Mouse (Mus musculus) kidney, adult 2 months (tissue): ENCODE data around the gene Ubtf.

Source experiments
- CTCF ChIP-seq: fragments of 200-500 bp; conservative IDR thresholded peaks from 2 replicates; pipeline ENCODE4 v1.5.1; 2011; ENCODE audit warnings: low read depth, mild to moderate bottlenecking, control low read depth, low read length, moderate library complexity, mixed read lengths; ENCODE audit not compliant: insufficient read depth, insufficient read length
- POLR2A ChIP-seq: fragments of 200-500 bp; IDR thresholded peaks from one replicate; pipeline ENCODE4 v1.6.1; 2011; ENCODE audit warnings: low read depth, low read length, control low read depth

DNA sequence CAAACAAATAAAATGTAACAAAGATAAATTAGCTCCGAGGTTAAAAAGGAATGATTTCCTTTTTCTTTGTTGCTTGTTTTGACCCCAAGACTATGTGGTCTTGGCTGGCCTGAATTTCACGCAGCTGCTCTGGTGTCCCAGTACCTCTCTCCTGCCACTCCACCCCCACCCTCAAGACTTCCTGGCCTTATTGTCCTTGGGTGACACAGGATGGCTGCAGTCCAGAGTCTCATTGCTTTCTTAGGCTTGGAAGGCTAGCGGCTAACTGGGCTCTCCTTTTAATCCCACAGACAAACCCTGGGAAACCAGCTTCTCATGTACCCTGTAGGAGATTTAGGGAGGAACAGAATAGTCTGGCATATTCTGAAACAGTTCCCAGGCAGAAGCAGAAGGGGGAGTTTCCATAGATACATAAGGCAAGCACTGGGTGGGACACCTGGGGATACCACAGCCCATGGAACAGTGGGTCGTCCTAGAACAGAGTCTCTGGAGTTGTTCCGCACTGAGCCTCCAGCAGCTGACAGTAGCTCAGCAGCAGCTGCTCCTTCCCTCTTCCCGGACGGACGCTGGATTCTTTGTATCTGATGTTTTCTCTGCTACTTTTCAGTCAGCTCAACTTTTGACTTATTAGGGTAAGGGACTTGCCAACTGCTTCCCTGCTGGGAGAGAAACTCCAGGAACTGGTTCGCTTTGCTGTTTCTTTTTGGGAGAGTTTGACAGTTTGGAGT lies 15.6 kb upstream of the Ubtf start:
- TF ChIP-seq POLR2A = no peak
- TF ChIP-seq CTCF = no peak
